Mouse (Mus musculus) forebrain, embryonic 14.5 days (tissue): ENCODE data around the gene Blzf1. TPM values are rescaled to one million over a fixed set of nuclear protein-coding genes. Genes with fewer than 3 reads are reported as not detected.

Source experiments
- ATAC-seq: fragments of 200-750 bp; cut with Nextera tagmentation; 2 replicates; pipeline ENCODE4 v1.8.0; 2017; ENCODE audit warnings: mild to moderate bottlenecking, moderate library complexity
- DNase-seq: peaks from one replicate; pipeline ENCODE4 v3.0.0-alpha.2; 2015; ENCODE audit warnings: low spot score
- H3K27ac ChIP-seq: fragments of 300-500 bp; sonication (generic); 2 replicates; pipeline ENCODE4 v1.5.1; 2014; ENCODE audit warnings: low read depth, mild to moderate bottlenecking, control low read depth, low read length, moderate library complexity
- H3K27me3 ChIP-seq: fragments of 300-500 bp; sonication (generic); replicated peaks from 2 replicates; pipeline ENCODE4 v1.6.1; 2014; ENCODE audit warnings: low read length, control low read depth, mixed read lengths; ENCODE audit not compliant: control insufficient read depth, insufficient read depth
- H3K36me3 ChIP-seq: fragments of 300-500 bp; sonication (generic); 2 replicates; pipeline ENCODE4 v1.6.1; 2014; ENCODE audit warnings: low read length, control low read depth; ENCODE audit not compliant: control insufficient read depth, insufficient read depth
- H3K4me1 ChIP-seq: fragments of 300-500 bp; sonication (generic); 2 replicates; pipeline ENCODE4 v1.6.1; 2014; ENCODE audit warnings: antibody characterized with exemption, low read length, control low read depth; ENCODE audit not compliant: control insufficient read depth, insufficient read depth
- H3K4me2 ChIP-seq: fragments of 300-500 bp; sonication (generic); 2 replicates; pipeline ENCODE4 v1.6.1; 2014; ENCODE audit warnings: mild to moderate bottlenecking, control low read depth, low read length
- H3K4me3 ChIP-seq: fragments of 300-500 bp; sonication (generic); 2 replicates; pipeline ENCODE4 v1.5.1; 2014; ENCODE audit warnings: low read depth, low read length, control low read depth
- H3K9ac ChIP-seq: fragments of 300-500 bp; sonication (generic); 2 replicates; pipeline ENCODE4 v1.6.1; 2014; ENCODE audit warnings: mild to moderate bottlenecking, low read length, control low read depth, moderate library complexity
- H3K9me3 ChIP-seq: fragments of 300-500 bp; sonication (generic); replicated peaks from 2 replicates; pipeline ENCODE4 v1.6.1; 2016; ENCODE audit warnings: low read length, control low read depth, mixed read lengths; ENCODE audit not compliant: control insufficient read depth
- WGBS: fragments of 180-500 bp; shearing (Covaris S2); extraction: QIAGEN DNeasy Blood & Tissue Kit; methylation state at CpG from one replicate; pipeline ENCODE4 v1.1.7; 2014; 5-methylcytosine and 5-hydroxymethylcytosine counted together
- polyA plus RNA-seq: library from polyadenylated mRNA; unstranded; fragments of >200 nt; fragmentation: Nextera tagmentation; extraction: Ambion mirVana; gene quantifications from 2 replicates; pipeline ENCODE4 v1.2.1, GENCODE M21; 2014

The Blzf1 gene
- polyA plus RNA-seq, 1 experiment from 2014 or later: 27.5 TPM

- WGBS: 77% methylated on average over 4 of the region's 4 CpGs
- no peak for ATAC-seq
- Histone ChIP-seq H3K4me1 (no peaks in the 10 kb centered on the region), H3K27ac (no peak overlapping the region), H3K36me3 (peaks cover 13% of the 10 kb centered on the region; the same call in 1 of the 2 replicates), H3K4me2 (no peak overlapping the region), H3K9me3 (no peaks in the 10 kb centered on the region), H3K4me3 (no peak overlapping the region), H3K27me3 (no peaks in the 10 kb centered on the region), H3K9ac (no peak overlapping the region)
- DNase-seq: no peak
These were observed 28.0 kb downstream of the Blzf1 start for GRCm38 (mm10) chr1:164279332-164279731.

GRCm38 (mm10) chr1:164276552-164276951, 30.7 kb downstream of the Blzf1 start:
- Histone ChIP-seq H3K27me3 (no peaks in the 10 kb centered on the region), H3K4me1 (no peaks in the 10 kb centered on the region), H3K27ac (no peak overlapping the region), H3K9me3 (no peaks in the 10 kb centered on the region), H3K36me3 (0 out of 2 replicates have a peak, but pooled peaks cover 6% of the 10 kb centered on the region), H3K9ac (no peak overlapping the region), H3K4me3 (no peak overlapping the region), H3K4me2 (no peak overlapping the region)
- DNase-seq (no peak), ATAC-seq (no peak)
- 89% methylated on average over 3 of the region's 3 CpGs for WGBS

GRCm38 (mm10) chr1:164275455-164275954, 31.8 kb downstream of the Blzf1 start, which contains the start of gene Ccdc181:
Gene Ccdc181 (plus strand): TSS chr1:164275585.
- Histone ChIP-seq H3K4me2 (peak within 1 kb of the TSS; percentile 74), H3K36me3 (0 out of 2 replicates have a peak, but pooled peaks cover 3% of the 10 kb centered on the region), H3K9ac (peak within 1 kb of the TSS; percentile 77), H3K4me3 (peak within 1 kb of the TSS; percentile 65), H3K4me1 (no peaks in the 10 kb centered on the region), H3K27me3 (no peaks in the 10 kb centered on the region), H3K27ac (peak within 1 kb of the TSS; percentile 78), H3K9me3 (no peaks in the 10 kb centered on the region)
- DNase-seq (peak; percentile 97), ATAC-seq (peak; percentile 100)
- under 1% methylated on average over 31 of the region's 31 CpGs for WGBS

- ATAC-seq (no peak), DNase-seq (no peak)
- 89% methylated on average over 6 of the region's 6 CpGs for WGBS
- H3K27ac ChIP-seq: no peak overlapping the region
- H3K36me3 ChIP-seq: no peaks in the 10 kb centered on the region
- H3K9me3 ChIP-seq: no peaks in the 10 kb centered on the region
- H3K4me2 ChIP-seq: no peak overlapping the region
- no peaks in the 10 kb centered on the region for H3K27me3 ChIP-seq
- no peaks in the 10 kb centered on the region for H3K4me1 ChIP-seq
- no peak overlapping the region for H3K9ac ChIP-seq
- no peak overlapping the region for H3K4me3 ChIP-seq
These were observed 33.6 kb downstream of the Blzf1 start for GRCm38 (mm10) chr1:164273659-164274058.

GRCm38 (mm10) chr1:164270941-164271340, 36.3 kb downstream of the Blzf1 start:
- no peaks in the 10 kb centered on the region for H3K4me1 ChIP-seq
- H3K27ac ChIP-seq: no peak overlapping the region
- H3K27me3 ChIP-seq: no peaks in the 10 kb centered on the region
- H3K9ac ChIP-seq: no peak overlapping the region
- no peak overlapping the region for H3K4me2 ChIP-seq
- H3K9me3 ChIP-seq: no peaks in the 10 kb centered on the region
- no peaks in the 10 kb centered on the region for H3K36me3 ChIP-seq
- H3K4me3 ChIP-seq: no peak overlapping the region
- DNase-seq (no peak), ATAC-seq (no peak)
- 88% methylated on average over 7 of the region's 7 CpGs for WGBS

GRCm38 (mm10) chr1:164261553-164261952, 45.7 kb downstream of the Blzf1 start:
- Histone ChIP-seq H3K9ac (no peak overlapping the region), H3K36me3 (peaks cover 16% of the 10 kb centered on the region; the same call in 1 of the 2 replicates), H3K27me3 (no peaks in the 10 kb centered on the region), H3K4me3 (no peak overlapping the region), H3K27ac (no peak overlapping the region), H3K9me3 (no peaks in the 10 kb centered on the region), H3K4me1 (no peaks in the 10 kb centered on the region), H3K4me2 (no peak overlapping the region)
- WGBS: 88% methylated on average over 7 of the region's 7 CpGs
- no peak for ATAC-seq
- DNase-seq: peak; percentile 4

GRCm38 (mm10) chr1:164260171-164261028, 46.9 kb downstream of the Blzf1 start:
- WGBS: 89% methylated on average over 16 of the region's 16 CpGs
- no peak overlapping the region for H3K4me2 ChIP-seq
- H3K4me3 ChIP-seq: no peak overlapping the region

GRCm38 (mm10) chr1:164254836-164255235, 52.5 kb downstream of the Blzf1 start:
- DNase-seq (no peak), ATAC-seq (no peak)
- Histone ChIP-seq H3K4me3 (no peak overlapping the region), H3K36me3 (0 out of 2 replicates have a peak, but pooled peaks cover 5% of the 10 kb centered on the region), H3K4me1 (peaks cover 7% of the 10 kb centered on the region; the same call in 1 of the 2 replicates), H3K27ac (no peak overlapping the region), H3K9me3 (no peaks in the 10 kb centered on the region), H3K4me2 (no peak overlapping the region), H3K9ac (no peak overlapping the region), H3K27me3 (no peaks in the 10 kb centered on the region)
- WGBS: 82% methylated on average over 3 of the region's 3 CpGs

More at GRCm38 (mm10) chr1:164260171-164261028, 46.9 kb downstream of the Blzf1 start:
- DNase-seq: no peak
- Histone ChIP-seq H3K9ac (no peak overlapping the region), H3K36me3 (peaks cover 16% of the 10 kb centered on the region; the same call in 1 of the 2 replicates), H3K27ac (no peak overlapping the region), H3K27me3 (no peaks in the 10 kb centered on the region), H3K9me3 (no peaks in the 10 kb centered on the region), H3K4me1 (no peaks in the 10 kb centered on the region)
- ATAC-seq: no peak

- ATAC-seq (no peak), DNase-seq (no peak)
- no peak overlapping the region for H3K27ac ChIP-seq
- H3K36me3 ChIP-seq: 0 out of 2 replicates have a peak, but pooled peaks cover 5% of the 10 kb centered on the region
- WGBS: 81% methylated on average over 5 of the region's 5 CpGs
- peaks cover 14% of the 10 kb centered on the region for H3K4me1 ChIP-seq
- no peaks in the 10 kb centered on the region for H3K9me3 ChIP-seq
- no peaks in the 10 kb centered on the region for H3K27me3 ChIP-seq
- H3K9ac ChIP-seq: no peak overlapping the region
- H3K4me2 ChIP-seq: no peak overlapping the region
- H3K4me3 ChIP-seq: no peak overlapping the region
These were observed 54.7 kb downstream of the Blzf1 start for GRCm38 (mm10) chr1:164252551-164252950.
